Mouse (Mus musculus): ENCODE measurements around the gene Mcm10.
"Not testable (repeated sequence)": the region's sequence is repeated elsewhere in the genome, so short reads cannot be mapped to it uniquely, and the experiment has no call there.

Mcm10 gene

DNA sequence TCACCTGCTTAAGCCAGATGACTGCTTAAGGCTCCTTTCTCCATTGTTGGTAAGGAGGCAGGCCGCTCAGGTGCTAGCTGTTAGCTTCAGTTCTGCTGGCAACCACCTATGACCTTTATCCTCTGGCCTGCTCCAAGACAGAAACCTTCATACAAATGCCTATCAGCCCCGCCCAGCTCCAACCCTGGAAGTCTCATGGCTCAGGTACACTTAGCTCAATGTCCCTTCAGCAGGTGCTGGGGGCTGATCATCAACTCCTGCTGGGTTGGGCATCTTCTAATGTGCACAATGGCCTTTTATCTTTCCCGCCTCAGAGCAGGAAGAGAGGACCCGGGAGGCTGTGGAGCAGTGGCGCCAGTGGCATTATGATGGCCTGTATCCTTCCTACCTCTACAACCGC, 27.6 kb downstream of the Mcm10 start:
- DNase-seq = no peak

GRCm38 (mm10) chr2:4983987-4984386, 28.6 kb downstream of the Mcm10 start:
- no peak for DNase-seq

DNA sequence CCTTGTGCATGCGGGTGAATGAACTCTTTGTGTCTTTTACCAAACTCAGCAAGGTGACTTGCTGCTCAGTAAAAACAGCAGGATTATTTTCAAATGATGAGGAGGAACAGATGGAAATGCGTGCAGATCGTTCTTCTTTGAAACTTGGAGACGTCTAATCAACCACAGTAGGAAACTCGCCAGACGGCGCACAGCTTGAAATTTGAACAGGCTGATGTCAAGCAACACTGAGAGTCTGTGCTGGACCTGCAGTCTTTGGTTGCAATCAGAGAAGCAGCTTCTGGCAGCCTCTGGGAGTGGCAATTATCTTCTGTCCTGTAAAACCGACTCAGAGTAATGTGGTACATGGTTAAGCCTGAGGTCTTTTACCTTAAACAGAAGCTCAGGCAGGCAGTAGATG, 34.5 kb downstream of the Mcm10 start:
- DNase-seq = no peak

DNA sequence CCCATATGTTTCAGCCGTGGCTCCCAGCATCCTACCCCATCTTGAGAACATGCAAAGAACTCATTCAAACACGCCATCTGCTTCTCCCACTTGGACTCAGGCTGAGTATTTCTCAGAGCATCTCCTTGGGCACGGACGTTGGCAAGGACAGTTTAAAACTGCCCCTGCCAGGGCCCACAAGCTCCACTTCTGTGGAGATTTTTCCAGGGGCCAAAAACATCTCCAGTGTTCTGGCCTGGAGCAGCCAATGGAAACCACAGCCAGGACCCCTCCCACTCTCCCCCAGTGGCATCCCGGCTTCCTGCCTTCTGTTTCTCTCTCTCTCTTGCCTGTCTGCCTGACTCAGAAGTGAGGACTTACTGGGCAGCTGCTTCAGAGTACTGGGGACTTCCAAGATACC, 36.8 kb downstream of the Mcm10 start, which contains the start of gene Ucma:
Gene Ucma (plus strand): TSS at position 316 of the 400 bp plus-strand sequence.
- no peak for DNase-seq

DNA sequence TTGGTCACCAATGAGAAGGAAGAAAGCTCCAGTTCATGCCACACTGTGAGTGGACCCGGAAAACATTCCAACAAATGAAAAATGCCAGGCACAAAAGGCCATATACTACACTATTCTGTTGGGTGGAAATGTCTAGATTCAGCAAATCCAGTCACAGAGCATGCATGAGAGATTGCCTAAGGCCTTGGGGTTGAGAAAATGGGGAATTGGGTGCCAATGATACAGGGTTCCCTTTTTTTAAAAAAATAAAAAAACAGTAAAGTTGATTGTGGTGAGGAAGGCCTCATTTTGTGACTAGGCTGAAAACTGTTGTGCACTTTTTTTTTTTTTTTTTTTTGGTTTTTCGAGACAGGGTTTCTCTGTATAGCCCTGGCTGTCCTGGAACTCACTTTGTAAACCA, 43.5 kb downstream of the Mcm10 start:
- no peak for DNase-seq

GRCm38 (mm10) chr2:4967806-4968205, 44.8 kb downstream of the Mcm10 start:
- DNase-seq = no peak

DNA sequence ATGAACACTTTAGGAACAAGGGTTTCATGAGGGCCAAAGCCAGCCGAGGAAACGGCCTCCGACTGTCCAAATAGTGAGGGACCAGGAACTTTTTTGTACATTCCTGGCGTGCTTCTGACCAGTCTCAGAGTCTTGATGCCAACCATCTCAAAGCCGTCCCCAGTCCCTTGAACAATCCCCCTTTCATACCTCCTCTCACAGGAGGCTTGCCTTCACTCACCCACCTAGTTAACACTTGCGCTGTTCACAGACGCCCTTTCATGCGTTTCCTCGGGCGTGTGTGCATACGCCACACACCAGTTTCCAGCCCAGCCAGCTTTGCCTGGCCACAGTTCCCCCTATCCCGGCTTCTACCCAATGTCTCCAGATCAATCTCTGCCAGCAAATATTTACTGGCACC, 54.6 kb downstream of the Mcm10 start:
- no peak for DNase-seq

DNA sequence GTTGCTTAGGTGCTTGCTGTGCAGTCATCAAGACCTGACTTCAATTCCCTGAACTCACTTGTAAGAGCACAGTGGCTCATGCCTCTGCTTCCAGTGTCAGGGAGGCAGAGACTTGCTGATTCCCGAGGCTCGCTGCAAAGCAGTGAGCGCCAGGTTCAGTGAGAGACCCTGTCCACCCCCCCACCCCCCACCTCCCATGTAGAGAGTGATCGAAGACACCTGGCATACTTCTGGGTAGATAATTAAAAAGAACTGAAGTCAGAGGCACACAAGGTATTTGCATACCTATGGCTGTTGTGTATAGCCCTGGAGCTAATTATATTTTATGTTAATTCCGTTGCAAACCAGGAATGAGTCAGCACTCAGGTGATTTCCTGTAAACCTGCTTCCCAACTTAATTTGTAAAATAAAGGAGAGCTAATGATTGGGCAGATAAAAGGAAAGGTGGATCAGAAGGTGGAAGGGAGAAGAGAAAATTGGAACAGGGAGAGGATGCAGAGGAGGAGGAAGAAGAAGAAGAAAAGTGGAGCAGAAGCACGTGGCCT, 58.3 kb downstream of the Mcm10 start:
- DNase-seq = no peak

DNA sequence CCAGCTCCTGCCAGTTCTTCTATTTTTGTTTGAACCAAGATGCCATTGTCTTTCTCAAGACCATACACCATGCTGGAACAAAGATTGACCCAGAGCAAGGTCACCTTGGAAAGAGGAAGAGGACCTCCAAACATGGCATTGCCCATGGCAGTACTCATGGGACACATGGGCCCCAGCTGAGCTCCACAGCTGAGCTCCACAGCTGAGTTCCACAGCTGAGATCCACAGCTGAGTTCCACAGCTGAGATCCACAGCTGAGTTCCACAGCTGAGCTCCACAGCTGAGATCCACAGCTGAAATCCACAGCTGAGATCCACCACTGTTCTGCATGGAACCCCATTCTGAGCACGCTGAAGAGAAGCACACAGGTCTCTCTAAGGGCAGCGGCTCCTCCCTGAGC, 61.6 kb downstream of the Mcm10 start:
- DNase-seq = no peak

DNA sequence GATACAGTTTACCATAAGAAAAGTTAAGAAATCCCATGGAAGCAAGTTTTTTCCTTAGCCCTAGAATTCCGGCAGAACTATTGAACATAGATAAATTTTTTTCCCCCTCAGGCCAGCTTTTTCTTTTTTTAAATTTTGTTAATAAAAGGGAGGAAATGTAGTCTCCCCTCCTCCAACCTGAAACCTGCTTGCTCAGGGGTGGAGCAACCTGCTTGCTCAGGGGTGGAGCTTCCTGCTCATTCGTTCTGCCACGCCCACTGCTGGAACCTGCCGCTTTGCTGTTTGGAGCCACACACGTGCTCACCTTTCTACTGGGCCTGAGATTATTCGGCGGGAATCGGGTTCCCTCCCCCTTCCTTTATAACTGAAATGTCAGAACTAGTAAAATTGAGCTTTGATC, 62.9 kb downstream of the Mcm10 start:
- DNase-seq = not testable (repeated sequence)

DNA sequence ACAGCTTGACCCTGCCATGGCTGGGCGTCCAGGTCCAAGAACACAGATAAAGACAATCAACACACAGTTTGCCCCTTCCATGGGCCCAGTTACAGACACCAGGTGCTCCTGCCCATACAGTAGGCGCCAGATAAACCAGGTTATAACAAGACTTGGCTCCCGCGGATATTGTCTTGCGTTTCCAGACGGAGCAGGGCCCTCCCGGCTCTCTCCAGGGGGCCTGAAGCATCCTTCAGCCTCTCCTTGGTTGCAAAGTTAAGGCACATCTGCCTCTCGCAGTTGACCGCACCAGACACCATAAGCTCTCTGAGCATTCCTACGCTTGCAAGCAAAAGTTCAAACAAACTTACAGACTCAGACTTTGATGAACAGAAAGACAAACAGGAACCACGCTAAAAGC, 71.7 kb downstream of the Mcm10 start:
- DNase-seq = no peak

Data from lung, postnatal 4 days (tissue).